Mouse (Mus musculus) thymus, adult 2 months (tissue): ENCODE results near the gene Tpd52l2.

Experiments
- CTCF ChIP-seq: fragments of 200-500 bp; IDR thresholded peaks from 2 replicates; pipeline ENCODE4 v1.5.1; 2012; ENCODE audit warnings: mild to moderate bottlenecking, control low read depth, low read length, moderate library complexity, borderline replicate concordance; ENCODE audit not compliant: control insufficient read depth, poor library complexity, insufficient read depth; ENCODE audit errors: extremely low read depth
- POLR2A ChIP-seq: fragments of 200-500 bp; IDR thresholded peaks from 2 replicates; pipeline ENCODE4 v1.6.1; 2012; ENCODE audit warnings: mild to moderate bottlenecking, low read length, control low read depth, moderate library complexity; ENCODE audit not compliant: control insufficient read depth, poor library complexity, insufficient read depth; ENCODE audit errors: extremely low read depth

DNA sequence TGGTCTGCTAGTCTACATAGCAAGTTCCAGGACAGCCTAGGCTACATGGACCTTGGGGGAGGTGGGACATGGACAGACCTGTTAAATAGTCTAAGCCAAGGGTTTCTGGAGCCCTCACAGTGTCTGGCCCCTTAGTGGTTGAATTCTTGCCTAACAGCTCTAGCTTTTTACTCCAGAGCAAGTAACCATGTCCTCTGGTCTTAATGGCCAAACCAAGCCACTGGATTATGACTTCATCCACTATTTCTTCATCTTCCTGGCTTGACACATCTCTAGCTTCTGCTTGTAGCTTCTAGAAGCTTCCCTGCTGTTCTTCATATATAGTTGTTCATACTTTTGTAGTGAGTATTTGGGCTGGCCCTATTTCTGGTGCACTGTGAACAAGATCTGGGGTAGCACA lies 56.8 kb downstream of the Tpd52l2 start:
- no peak for TF ChIP-seq POLR2A
- TF ChIP-seq CTCF = no peak
